Mouse (Mus musculus) liver, adult 2 months (tissue): ENCODE measurements around the gene Hormad2.

ENCODE experiments used
- CTCF ChIP-seq: fragments of 200-500 bp; IDR thresholded peaks from 2 replicates; pipeline ENCODE4 v1.5.1; 2011; ENCODE audit warnings: low read depth, low read length, control low read depth
- POLR2A ChIP-seq: fragments of 200-500 bp; IDR thresholded peaks from 2 replicates; pipeline ENCODE4 v1.6.1; 2011; ENCODE audit warnings: low read length, control low read depth; ENCODE audit not compliant: insufficient read depth; ENCODE audit errors: extremely low read depth

DNA sequence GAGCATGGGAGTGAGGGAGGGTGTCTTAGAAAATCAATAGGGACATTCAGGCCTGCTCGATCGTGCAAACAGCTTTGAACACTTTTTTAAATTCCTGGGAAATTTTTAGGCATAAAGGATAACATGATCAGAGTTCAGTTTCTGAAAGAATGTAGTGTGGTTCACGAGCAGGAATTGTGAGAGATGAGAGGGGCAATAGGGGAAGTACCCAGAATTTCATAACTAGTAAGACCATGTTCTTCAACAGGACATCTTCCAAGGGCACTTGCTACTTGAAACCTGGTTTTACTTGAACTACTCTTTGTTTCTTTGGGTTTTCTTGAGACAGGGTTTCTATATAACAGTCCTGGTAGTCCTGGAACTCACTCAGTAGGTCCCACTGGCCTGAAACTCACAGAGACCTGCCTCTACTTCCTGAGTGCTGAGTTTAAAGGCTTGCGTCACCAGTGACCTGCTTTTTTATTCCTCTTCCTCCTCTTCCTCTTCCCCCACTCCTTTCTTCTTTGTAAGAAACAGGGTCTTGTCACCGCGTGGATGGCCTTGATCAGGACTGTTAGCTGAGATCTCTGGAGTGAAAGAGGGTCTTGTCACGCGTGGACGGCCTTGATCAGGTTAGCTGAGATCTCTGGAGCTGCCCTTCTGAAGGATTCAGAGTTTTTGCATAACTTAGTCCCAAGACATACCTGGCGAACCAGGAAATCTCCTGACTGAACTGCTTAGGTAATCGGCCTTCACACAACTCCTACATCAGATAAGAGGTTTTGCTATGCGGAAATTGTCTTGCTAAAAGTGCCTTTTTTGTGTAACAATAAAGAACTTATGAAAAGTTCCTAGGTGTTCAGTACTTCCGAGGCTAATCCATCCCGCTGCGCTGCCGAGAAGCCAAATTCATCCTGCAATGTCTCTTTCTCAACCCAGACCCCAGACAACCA lies 18.1 kb downstream of the Hormad2 start:
- no peak for TF ChIP-seq POLR2A
- no peak for TF ChIP-seq CTCF
